Mouse (Mus musculus) stomach, postnatal 0 days (tissue): Measurements from ENCODE around the gene Cop1.

Experiments used
- CTCF ChIP-seq: IDR thresholded peaks from 2 replicates; pipeline ENCODE4 v1.5.1; 2016; ENCODE audit warnings: antibody characterized with exemption, low read depth, mild to moderate bottlenecking, moderate library complexity
- EP300 ChIP-seq: optimal IDR thresholded peaks from 2 replicates; pipeline ENCODE3; 2016; ENCODE audit warnings: antibody characterized with exemption

DNA sequence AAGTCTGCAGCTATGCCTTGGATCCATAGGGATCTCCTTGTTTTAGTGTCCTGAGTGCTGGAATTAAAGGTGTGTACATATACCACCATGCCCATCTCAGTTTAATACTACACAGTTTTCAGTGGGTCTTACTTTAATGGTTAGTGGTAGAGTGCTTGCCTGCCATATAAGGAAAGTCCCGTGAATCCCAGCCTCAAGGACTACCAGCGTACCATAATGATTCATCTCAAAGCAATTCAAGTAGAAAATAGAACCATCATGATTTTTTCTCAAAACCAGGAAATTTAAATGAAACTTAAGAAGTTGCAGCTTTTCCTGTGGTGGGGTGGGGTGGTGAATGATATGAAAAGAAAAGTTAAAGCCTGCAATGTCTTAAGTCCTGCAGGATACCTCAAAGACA lies 21.0 kb downstream of the Cop1 start:
- TF ChIP-seq CTCF (no peak), EP300 (no peak)
